Mouse (Mus musculus): ENCODE data around the gene Tgfbr3l. TPM values are rescaled to one million over a fixed set of nuclear protein-coding genes. Genes with fewer than 3 reads are reported as not detected.
"Not testable (repeated sequence)": the region's sequence is repeated elsewhere in the genome, so short reads cannot be mapped to it uniquely, and the experiment has no call there.

Gene Tgfbr3l
- total RNA-seq, 2 experiments from 2014 or later = 1.5 to 1.8 TPM

- no peak for DNase-seq
These were observed 10.1 kb upstream of the Tgfbr3l start for GRCm38 (mm10) chr8:4237814-4238433.

DNA sequence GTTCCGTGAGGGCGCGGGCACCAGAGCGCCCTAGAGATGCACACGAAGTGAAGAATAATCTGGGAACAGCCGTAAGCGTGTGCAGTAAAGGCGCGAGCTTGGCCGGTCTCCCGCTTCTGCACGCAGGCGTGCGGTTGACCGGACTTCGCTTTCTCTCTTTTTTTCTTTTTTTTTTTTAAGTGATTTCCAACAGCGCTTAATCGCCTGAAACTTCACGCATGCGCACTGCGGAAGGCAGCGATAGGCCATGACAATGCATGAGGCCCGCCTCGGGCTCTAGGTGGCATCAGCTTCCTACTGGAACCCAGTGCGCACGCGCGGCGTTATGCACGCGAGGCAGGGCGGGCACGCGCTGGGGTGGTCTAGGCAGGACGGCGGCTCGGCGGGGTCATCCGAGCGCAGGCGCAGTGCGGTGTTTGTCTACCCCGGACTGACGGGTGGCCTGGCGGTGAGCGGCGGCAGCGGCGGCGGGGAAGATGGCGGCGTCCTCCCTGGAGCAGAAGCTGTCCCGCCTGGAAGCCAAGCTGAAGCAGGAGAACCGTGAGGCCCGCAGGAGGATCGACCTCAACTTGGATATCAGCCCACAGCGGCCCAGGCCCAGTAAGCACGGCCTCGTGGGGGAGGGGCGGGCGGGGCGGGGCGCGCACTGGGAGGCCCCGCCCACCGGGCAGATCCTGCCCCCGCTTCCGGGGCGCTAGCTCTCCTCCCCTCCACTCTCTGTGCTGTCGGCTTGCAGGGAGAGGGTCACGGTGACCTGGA is 9.4 kb upstream of the Tgfbr3l start, which contains the start of the genes Map2k7 and Gm49320:
Gene Map2k7, plus strand, starts transcription at position 307 of the 759 bp plus-strand sequence.
Gene Gm49320, plus strand, starts transcription at position 432 of the 759 bp plus-strand sequence.
- DNase-seq = peak; percentile 100

- DNase-seq = no peak
These were observed 8.7 kb upstream of the Tgfbr3l start for GRCm38 (mm10) chr8:4239193-4239890.

GRCm38 (mm10) chr8:4245061-4245460 is 3.0 kb upstream of the Tgfbr3l start:
- no peak for DNase-seq

DNA sequence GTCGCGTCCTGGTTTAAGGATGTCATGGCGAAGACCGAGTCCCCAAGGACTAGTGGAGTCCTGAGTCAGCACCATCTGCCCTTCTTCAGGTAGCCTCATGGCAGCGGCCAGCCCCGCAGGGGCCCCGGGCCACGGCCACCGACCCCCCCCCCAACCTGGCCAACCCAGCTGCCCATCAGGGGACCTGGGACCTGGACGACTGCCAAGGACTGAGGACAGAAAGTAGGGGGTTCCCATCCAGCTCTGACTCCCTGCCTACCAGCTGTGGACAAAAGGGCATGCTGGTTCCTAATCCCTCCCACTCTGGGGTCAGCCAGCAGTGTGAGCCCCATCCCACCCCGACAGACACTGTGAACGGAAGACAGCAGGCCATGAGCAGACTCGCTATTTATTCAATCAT is 2.3 kb upstream of the Tgfbr3l start:
- DNase-seq = no peak

DNA sequence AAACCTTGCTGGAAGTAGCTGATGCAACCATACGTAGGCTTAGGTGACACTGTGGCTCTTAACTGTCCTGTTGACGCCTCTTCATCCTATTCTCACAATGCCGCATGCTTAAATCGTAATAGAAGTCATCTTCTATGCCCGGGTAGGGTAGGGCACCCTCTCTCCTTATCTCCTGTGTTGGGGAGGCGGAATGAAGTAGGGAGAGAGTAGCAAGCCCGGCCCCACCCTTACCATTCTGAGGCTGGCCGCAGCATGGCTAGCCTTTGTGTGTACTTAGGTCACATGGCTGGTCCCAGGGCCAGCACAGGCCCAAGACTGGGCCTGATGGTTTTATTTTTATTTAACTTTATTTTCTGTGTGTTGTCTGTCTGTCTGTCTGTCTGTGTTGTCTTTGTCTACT is 773 bp upstream of the Tgfbr3l start:
- DNase-seq = no peak

GRCm38 (mm10) chr8:4249213-4249612 is 1.2 kb downstream of the Tgfbr3l start:
- DNase-seq = no peak

- peak; percentile 79 for DNase-seq
These were observed 2.4 kb downstream of the Tgfbr3l start for GRCm38 (mm10) chr8:4250306-4250970.

GRCm38 (mm10) chr8:4252116-4252760 is 4.2 kb downstream of the Tgfbr3l start:
- no peak for DNase-seq

- DNase-seq = peak; percentile 93
These were observed 5.2 kb downstream of the Tgfbr3l start, which contains the start of gene Snapc2 for GRCm38 (mm10) chr8:4252934-4253841. TSS of gene Snapc2 (plus strand) at chr8:4253080.

DNA sequence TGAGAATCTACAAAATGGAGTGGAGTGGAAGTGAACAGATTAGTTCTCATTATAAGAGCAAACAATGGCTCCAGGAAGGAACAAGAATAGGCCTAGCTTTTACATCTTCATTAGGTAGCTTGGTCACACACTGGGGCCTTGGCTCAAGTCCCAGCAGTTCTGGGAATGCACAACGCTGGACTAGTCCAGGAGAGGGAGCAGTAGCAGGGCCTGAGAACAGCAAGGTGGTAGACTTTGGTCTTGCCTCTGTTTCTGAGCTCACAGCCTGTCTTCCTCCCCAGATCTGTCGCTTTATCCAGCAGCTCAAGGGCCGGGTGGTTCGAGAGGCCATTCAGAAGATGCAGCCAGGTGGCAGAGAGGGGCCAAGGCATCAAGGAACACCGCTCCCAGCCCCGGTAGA is 6.0 kb downstream of the Tgfbr3l start:
- DNase-seq = no peak

GRCm38 (mm10) chr8:4255471-4255870 is 7.5 kb downstream of the Tgfbr3l start:
- DNase-seq = not testable (repeated sequence)

DNA sequence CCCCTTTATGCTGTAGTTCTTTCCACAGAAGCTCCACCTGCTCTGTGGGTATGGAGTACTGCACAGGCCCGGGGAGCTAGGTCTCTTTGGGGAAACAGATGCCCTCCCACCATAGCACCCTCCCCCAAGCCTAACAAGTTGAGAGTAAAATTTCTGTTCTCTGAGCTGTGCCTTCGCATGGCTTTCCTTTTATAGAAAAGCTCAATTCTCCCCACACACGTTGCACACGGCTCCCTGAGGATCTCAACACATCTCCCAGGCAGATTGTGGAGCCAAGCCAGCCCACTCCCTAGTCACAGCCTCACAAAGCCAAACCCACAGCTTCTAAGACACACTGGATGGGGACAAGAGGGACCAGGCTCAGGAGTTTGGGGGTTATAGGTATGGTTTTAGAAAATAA is 8.9 kb downstream of the Tgfbr3l start:
- DNase-seq = no peak

DNA sequence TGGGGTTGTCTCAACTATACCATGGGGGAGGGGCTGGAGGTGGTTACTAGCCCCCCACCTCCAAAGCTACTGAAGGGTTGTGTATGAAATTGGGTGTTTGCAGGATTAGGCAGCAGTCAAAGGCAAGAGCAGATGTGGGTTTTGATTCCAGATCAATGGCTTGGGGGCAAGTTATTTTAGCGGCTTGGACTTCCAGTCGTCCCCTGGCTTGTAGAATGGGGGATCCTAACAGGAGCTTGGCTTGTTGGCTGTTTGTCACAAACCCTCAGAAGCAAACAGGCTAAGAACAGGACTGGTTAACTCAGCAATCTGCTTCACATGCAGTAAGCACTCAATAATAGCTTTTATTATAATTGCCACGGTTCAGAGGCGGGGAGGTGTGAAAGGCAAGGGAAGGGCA is 9.3 kb downstream of the Tgfbr3l start:
- DNase-seq = no peak

- peak; percentile 33 for DNase-seq
These were observed 10.2 kb downstream of the Tgfbr3l start for GRCm38 (mm10) chr8:4258233-4258632.

- no peak for DNase-seq
These were observed 10.7 kb downstream of the Tgfbr3l start for GRCm38 (mm10) chr8:4258678-4259077.

DNA sequence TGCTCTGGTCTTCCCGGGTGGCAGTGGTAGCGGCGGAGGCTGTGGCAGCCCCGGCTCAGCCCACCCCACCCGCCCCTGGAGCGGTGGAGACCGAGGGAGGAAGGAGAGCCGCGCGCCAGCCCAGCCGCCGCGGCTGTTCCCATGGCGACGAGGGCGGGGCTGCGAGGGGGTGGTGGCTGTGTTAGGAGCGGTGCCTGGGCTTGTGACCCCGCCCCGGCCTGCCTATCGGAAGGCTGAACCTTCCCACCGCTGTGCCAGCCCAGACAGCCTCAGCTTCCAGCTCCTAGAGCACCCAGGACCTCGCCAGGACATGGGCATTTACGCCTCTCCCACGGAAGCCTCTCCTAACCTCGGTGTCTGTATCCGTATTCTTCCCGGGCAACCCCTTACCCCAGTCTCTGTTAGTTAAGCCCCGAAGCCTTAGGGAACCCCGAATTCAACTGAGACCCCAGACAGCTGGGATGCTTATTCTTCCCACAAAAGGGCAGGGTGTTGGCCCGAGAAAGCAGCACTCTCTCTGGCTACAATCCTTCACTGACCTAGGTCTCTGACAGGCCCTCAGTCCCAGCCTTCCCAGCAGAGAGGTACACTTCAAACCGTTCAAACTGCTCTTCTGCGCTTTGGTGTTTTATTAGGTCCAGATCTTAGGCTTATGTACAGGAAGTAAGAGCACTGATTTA is 11.3 kb downstream of the Tgfbr3l start, which contains the start of gene Ctxn1:
Gene Ctxn1, minus strand, starts transcription at position 150 of the 680 bp plus-strand sequence.
- DNase-seq = peak; percentile 90

GRCm38 (mm10) chr8:4259805-4260170 is 11.8 kb downstream of the Tgfbr3l start:
- no peak for DNase-seq

DNA sequence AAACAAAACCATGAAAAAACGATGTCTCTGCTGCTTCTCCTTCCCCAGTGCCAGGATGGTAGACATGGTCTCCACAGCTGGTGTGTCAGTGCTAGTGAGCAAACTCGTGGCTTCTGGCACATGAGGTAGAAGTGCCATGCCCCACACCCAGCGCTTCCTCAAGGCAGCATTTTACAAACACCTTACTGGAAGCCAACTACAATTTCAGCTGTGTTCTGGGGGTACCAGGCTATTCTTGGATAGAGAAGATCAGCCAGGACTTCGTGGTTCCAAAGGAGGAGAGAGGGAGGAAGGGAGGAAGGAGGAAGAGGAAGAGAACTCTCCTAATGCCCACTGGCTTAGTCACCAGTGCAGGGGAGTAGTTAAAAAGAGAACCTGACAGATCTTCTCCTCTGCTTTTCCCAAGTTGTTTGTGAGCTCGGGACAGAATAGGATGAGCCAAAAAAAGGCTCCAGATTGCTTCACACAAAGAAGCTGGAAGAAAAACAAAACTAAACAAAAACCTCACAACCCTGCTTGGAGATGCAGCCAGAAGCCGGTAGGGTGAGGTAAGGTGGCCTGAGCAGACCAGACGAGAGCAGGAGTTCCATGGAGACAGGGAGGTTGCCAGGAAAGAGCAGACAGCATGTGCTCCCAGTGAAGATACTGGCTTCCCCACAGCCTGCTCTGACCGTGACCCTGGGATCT is 15.2 kb downstream of the Tgfbr3l start:
- no peak for DNase-seq

Measured in gastrocnemius, postnatal 25 days (tissue).